Mouse (Mus musculus): ENCODE results near the gene Tlcd1. TPM values are rescaled to one million over a fixed set of nuclear protein-coding genes. Genes with fewer than 3 reads are reported as not detected.
A peak's percentile ranks its signal among the peaks of the same experiment; 100 is the strongest.
"Not testable (repeated sequence)": the region's sequence is repeated elsewhere in the genome, so short reads cannot be mapped to it uniquely, and the experiment has no call there.

The Tlcd1 gene
- polyA plus RNA-seq (2015; fragmentation: Nextera tagmentation; extraction: Ambion mirVana): 29.8 and 30.8 TPM in 2 replicates

DNA sequence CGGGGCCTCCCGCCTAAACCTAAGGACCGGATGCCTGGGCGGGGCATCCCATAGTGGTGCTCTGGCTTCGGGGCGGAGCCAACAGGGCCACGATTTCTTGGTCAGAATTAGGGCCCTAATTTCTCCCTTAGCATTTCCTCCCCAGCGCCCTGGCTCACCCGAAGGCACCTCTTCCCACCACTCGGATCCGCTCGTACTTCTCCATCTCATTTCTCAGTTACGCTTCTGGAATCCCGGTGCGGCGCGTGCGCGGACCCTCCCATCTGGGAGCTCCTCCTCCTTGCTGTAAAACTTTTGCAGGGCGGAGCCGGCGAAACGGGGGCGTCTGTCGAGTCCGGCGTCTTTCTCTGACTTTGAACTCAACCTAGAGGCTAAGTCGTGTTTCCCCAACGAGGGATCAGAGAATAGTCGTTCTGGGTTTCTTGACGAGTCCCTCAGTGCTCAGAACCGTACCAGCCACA lies at the start of gene Tlcd1, which contains the start of gene Nek8:
Gene Tlcd1 (plus strand): TSS at position 310 of the 461 bp plus-strand sequence.
Gene Nek8 (minus strand): TSS at position 274 of the 461 bp plus-strand sequence.
- H3K9ac ChIP-seq: peak within 1 kb of the TSS; percentile 38
- H3K27me3 ChIP-seq (replicated peaks): no peaks in the 10 kb centered on the region
- under 1% methylated on average over 32 of the region's 32 CpGs for WGBS
- peak within 1 kb of the TSS; percentile 99 for H3K27ac ChIP-seq
- H3K4me3 ChIP-seq (replicated peaks): peak within 1 kb of the TSS; percentile 76
- H3K36me3 ChIP-seq: peaks cover 15% of the 10 kb centered on the region
- ATAC-seq (ENCODE audit: insufficient read depth, low FRiP score, low read depth): peak; percentile 59
- H3K4me2 ChIP-seq: peak within 1 kb of the TSS; percentile 90
- no peaks in the 10 kb centered on the region for H3K9me3 ChIP-seq
- peaks cover 50% of the 10 kb centered on the region for H3K4me1 ChIP-seq

GRCm38 (mm10) chr11:78126739-78127138 lies 49.8 kb upstream of the Tlcd1 start:
- H3K9ac ChIP-seq: no peak overlapping the region
- no peaks in the 10 kb centered on the region for H3K4me1 ChIP-seq
- no peaks in the 10 kb centered on the region for H3K9me3 ChIP-seq
- WGBS: 72% methylated on average over 4 of the region's 4 CpGs
- H3K4me2 ChIP-seq: no peak overlapping the region
- H3K36me3 ChIP-seq: no peaks in the 10 kb centered on the region
- no peaks in the 10 kb centered on the region for H3K27me3 ChIP-seq (replicated peaks)
- H3K27ac ChIP-seq: no peak overlapping the region
- no peak for ATAC-seq (ENCODE audit: insufficient read depth, low FRiP score, low read depth)
- H3K4me3 ChIP-seq (replicated peaks): no peak overlapping the region

- H3K4me1 ChIP-seq: no peaks in the 10 kb centered on the region
- H3K27ac ChIP-seq: no peak overlapping the region
- no peak overlapping the region for H3K4me3 ChIP-seq (replicated peaks)
- H3K9ac ChIP-seq: no peak overlapping the region
- H3K36me3 ChIP-seq: no peaks in the 10 kb centered on the region
- no peak overlapping the region for H3K4me2 ChIP-seq
- 71% methylated on average over 8 of the region's 8 CpGs for WGBS
- H3K27me3 ChIP-seq (replicated peaks): no peaks in the 10 kb centered on the region
- no peaks in the 10 kb centered on the region for H3K9me3 ChIP-seq
- ATAC-seq (ENCODE audit: insufficient read depth, low FRiP score, low read depth): no peak
Observed at GRCm38 (mm10) chr11:78129458-78129857, 47.1 kb upstream of the Tlcd1 start.

DNA sequence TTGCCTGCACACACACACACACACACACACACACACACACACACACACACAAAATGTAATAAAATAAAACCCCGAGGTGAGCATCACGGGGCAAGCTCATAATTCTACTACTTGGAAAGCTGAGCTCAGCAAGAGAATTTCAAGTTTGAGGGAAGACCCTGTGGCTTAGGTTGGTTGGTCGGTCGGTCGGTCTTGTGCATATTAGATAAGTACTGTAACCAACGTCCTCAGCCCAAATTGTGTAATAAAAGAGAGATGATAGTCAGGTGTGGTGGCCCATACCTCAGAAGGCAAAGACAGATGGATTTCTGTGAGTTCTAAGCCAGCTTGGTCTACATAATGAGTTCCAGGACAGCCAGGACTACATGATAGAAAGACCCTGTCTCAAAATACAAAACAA lies 42.6 kb upstream of the Tlcd1 start:
- Histone ChIP-seq H3K27ac (no peak overlapping the region), H3K4me2 (no peak overlapping the region), H3K36me3 (no peaks in the 10 kb centered on the region), H3K27me3 (replicated peaks) (no peaks in the 10 kb centered on the region), H3K4me1 (no peaks in the 10 kb centered on the region), H3K9me3 (no peaks in the 10 kb centered on the region), H3K9ac (no peak overlapping the region), H3K4me3 (replicated peaks) (no peak overlapping the region)
- ATAC-seq (ENCODE audit: insufficient read depth, low FRiP score, low read depth): no peak
- 81% methylated on average over 6 of the region's 6 CpGs for WGBS

- no peak overlapping the region for H3K27ac ChIP-seq
- H3K27me3 ChIP-seq (replicated peaks): no peaks in the 10 kb centered on the region
- H3K9ac ChIP-seq: no peak overlapping the region
- no peak overlapping the region for H3K4me3 ChIP-seq (replicated peaks)
- H3K9me3 ChIP-seq: no peaks in the 10 kb centered on the region
- no peak overlapping the region for H3K4me2 ChIP-seq
- no peaks in the 10 kb centered on the region for H3K4me1 ChIP-seq
- ATAC-seq (ENCODE audit: insufficient read depth, low FRiP score, low read depth): no peak
- 78% methylated on average over 3 of the region's 3 CpGs for WGBS
- no peaks in the 10 kb centered on the region for H3K36me3 ChIP-seq
Observed at GRCm38 (mm10) chr11:78134344-78134743, 42.2 kb upstream of the Tlcd1 start.

DNA sequence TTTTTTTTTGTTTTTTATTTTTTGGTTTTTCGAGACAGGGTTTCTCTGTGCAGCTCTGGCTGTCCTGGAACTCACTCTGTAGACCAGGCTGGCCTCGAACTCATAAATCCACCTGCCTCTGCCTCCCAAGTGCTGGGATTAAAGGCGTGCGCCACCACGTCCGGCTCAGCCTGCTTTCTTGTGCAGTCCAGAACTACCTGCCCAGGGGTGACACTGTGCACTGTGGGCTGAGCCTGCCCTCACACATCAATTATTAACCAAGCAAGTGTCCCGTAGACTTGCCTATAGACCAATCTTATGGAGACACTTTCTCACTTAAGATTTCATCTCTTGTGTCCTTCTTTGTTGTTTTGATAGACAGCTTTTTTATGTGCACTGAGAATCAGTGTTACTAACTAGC lies 41.2 kb upstream of the Tlcd1 start:
- 75% methylated on average over 7 of the region's 7 CpGs for WGBS
- peak; percentile 68; the same call in 1 of the 2 replicates for ATAC-seq (ENCODE audit: insufficient read depth, low FRiP score, low read depth)

GRCm38 (mm10) chr11:78136132-78136531 lies 40.4 kb upstream of the Tlcd1 start:
- no peaks in the 10 kb centered on the region for H3K9me3 ChIP-seq
- no peak overlapping the region for H3K27ac ChIP-seq
- H3K9ac ChIP-seq: no peak overlapping the region
- WGBS: 76% methylated on average over 1 of the region's 1 CpGs
- ATAC-seq (ENCODE audit: insufficient read depth, low FRiP score, low read depth): no peak
- H3K4me1 ChIP-seq: no peaks in the 10 kb centered on the region
- H3K27me3 ChIP-seq (replicated peaks): no peaks in the 10 kb centered on the region
- no peaks in the 10 kb centered on the region for H3K36me3 ChIP-seq
- H3K4me3 ChIP-seq (replicated peaks): no peak overlapping the region
- H3K4me2 ChIP-seq: no peak overlapping the region

More for the DNA sequence above, 41.2 kb upstream of the Tlcd1 start:
- H3K4me1 ChIP-seq; H3K27ac ChIP-seq; H3K9me3 ChIP-seq; H3K36me3 ChIP-seq; H3K27me3 ChIP-seq (replicated peaks); H3K4me2 ChIP-seq; H3K9ac ChIP-seq; H3K4me3 ChIP-seq (replicated peaks): not testable (repeated sequence)

GRCm38 (mm10) chr11:78137584-78137983 lies 38.9 kb upstream of the Tlcd1 start:
- H3K9ac ChIP-seq: no peak overlapping the region
- no peak overlapping the region for H3K27ac ChIP-seq
- no peak for ATAC-seq (ENCODE audit: insufficient read depth, low FRiP score, low read depth)
- H3K4me2 ChIP-seq: no peak overlapping the region
- H3K36me3 ChIP-seq: no peaks in the 10 kb centered on the region
- no peak overlapping the region for H3K4me3 ChIP-seq (replicated peaks)
- WGBS: 73% methylated on average over 4 of the region's 4 CpGs
- no peaks in the 10 kb centered on the region for H3K9me3 ChIP-seq
- H3K27me3 ChIP-seq (replicated peaks): no peaks in the 10 kb centered on the region
- H3K4me1 ChIP-seq: no peaks in the 10 kb centered on the region

DNA sequence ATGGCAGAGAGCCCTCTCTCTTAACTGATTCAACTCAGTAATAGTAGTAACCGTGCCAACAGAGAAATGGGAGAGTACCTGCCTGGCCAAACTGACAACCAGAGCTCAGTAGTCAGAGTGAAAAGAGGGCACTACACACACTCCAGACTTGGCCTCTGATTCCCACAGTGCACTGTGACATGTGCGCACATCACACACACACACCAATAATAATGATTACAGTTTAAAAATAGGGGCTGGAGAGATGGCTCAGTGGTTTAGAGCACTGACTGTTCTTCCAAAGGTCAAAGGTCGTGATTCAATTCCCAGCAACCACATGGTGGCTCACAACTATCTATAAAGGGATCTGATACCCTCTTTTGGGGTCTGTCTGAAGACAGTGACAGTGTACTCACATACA lies 38.5 kb upstream of the Tlcd1 start:
- H3K27me3 ChIP-seq (replicated peaks): no peaks in the 10 kb centered on the region
- H3K4me1 ChIP-seq: no peaks in the 10 kb centered on the region
- no peaks in the 10 kb centered on the region for H3K36me3 ChIP-seq
- H3K9ac ChIP-seq: no peak overlapping the region
- ATAC-seq (ENCODE audit: insufficient read depth, low FRiP score, low read depth): no peak
- no peak overlapping the region for H3K27ac ChIP-seq
- no peaks in the 10 kb centered on the region for H3K9me3 ChIP-seq
- H3K4me2 ChIP-seq: no peak overlapping the region
- H3K4me3 ChIP-seq (replicated peaks): no peak overlapping the region
- 91% methylated on average over 3 of the region's 3 CpGs for WGBS

DNA sequence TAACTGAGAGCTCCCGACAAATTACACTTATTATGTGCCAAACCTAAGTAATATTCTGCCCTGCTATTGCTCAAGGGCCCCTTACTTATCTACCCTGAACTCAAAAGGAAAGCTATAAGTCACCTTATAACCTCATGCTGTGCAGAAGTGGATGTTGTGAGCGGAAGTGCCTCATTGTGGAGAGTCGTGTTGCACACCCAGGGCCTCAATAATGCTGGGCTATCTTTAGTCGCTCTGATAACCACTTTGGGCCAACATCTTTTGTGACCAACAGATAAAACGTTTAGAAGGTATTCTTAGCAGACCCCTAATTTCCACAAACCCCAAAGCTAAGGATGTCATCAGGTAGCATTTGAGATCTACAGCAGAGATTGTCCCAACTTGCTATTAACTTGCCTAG lies 35.8 kb upstream of the Tlcd1 start:
- Histone ChIP-seq H3K36me3 (peaks cover 17% of the 10 kb centered on the region), H3K27ac (no peak overlapping the region), H3K9ac (no peak overlapping the region), H3K4me3 (replicated peaks) (no peak overlapping the region), H3K9me3 (no peaks in the 10 kb centered on the region), H3K4me2 (no peak overlapping the region), H3K27me3 (replicated peaks) (no peaks in the 10 kb centered on the region), H3K4me1 (no peaks in the 10 kb centered on the region)
- WGBS: 75% methylated on average over 5 of the region's 5 CpGs
- ATAC-seq (ENCODE audit: insufficient read depth, low FRiP score, low read depth): no peak

- Histone ChIP-seq H3K4me2 (no peak overlapping the region), H3K27ac (no peak overlapping the region), H3K4me1 (no peaks in the 10 kb centered on the region), H3K36me3 (peaks cover 17% of the 10 kb centered on the region), H3K4me3 (replicated peaks) (no peak overlapping the region), H3K9me3 (no peaks in the 10 kb centered on the region), H3K9ac (no peak overlapping the region), H3K27me3 (replicated peaks) (no peaks in the 10 kb centered on the region)
- ATAC-seq (ENCODE audit: insufficient read depth, low FRiP score, low read depth): no peak
- 89% methylated on average over 2 of the region's 2 CpGs for WGBS
Observed at GRCm38 (mm10) chr11:78143520-78143919, 33.0 kb upstream of the Tlcd1 start.

DNA sequence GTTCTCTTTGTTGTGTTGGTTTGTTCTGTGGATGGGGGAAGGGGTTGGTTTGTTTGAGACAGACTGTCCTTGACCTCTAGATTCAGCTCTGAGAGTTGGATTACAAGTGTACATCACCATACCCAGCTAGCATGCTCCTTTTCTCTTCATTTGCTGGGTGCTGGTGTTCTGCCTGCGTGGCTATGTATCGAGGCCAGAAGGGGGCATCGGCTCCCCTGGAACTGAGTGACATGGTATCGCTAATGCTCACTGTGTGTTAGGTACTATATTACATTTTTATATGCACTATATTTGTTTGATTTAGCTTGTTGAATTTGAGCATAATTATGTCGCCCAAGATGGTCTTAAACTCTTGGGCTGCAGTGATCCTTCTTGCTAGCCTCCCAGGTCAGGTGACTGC lies 30.3 kb upstream of the Tlcd1 start:
- Histone ChIP-seq H3K27ac (peak overlapping the region; percentile 73), H3K9me3 (no peaks in the 10 kb centered on the region), H3K9ac (no peak overlapping the region), H3K36me3 (peaks cover 27% of the 10 kb centered on the region), H3K4me1 (no peaks in the 10 kb centered on the region), H3K4me2 (no peak overlapping the region), H3K4me3 (replicated peaks) (no peak overlapping the region), H3K27me3 (replicated peaks) (no peaks in the 10 kb centered on the region)
- ATAC-seq (ENCODE audit: insufficient read depth, low FRiP score, low read depth): no peak; the same call in 1 of the 2 replicates
- WGBS: 80% methylated on average over 5 of the region's 5 CpGs
